Mouse (Mus musculus) hindbrain, embryonic 13.5 days (tissue): Measurements from ENCODE around the gene Cdc34. TPM values are rescaled to one million over a fixed set of nuclear protein-coding genes. Genes with fewer than 3 reads are reported as not detected.

Experiments
- ATAC-seq: fragments of 200-750 bp; cut with Nextera tagmentation; 2 replicates; pipeline ENCODE4 v1.8.0; 2017; ENCODE audit warnings: moderate TSS enrichment; ENCODE audit not compliant: low FRiP score
- H3K27ac ChIP-seq: fragments of 300-500 bp; sonication (generic); 2 replicates; pipeline ENCODE4 v1.5.1; 2015; ENCODE audit warnings: inconsistent platforms, mild to moderate bottlenecking, moderate library complexity
- H3K27me3 ChIP-seq: fragments of 300-500 bp; sonication (generic); 2 replicates; pipeline ENCODE4 v1.6.1; 2015; ENCODE audit warnings: mild to moderate bottlenecking, inconsistent platforms
- H3K36me3 ChIP-seq: fragments of 300-500 bp; sonication (generic); 2 replicates; pipeline ENCODE4 v1.6.1; 2015; ENCODE audit warnings: mild to moderate bottlenecking, inconsistent platforms
- H3K4me1 ChIP-seq: fragments of 300-500 bp; sonication (generic); replicated peaks from 2 replicates; pipeline ENCODE4 v1.6.1; 2015; ENCODE audit warnings: inconsistent platforms
- H3K4me2 ChIP-seq: fragments of 300-500 bp; sonication (generic); 2 replicates; pipeline ENCODE4 v1.6.1; 2015; ENCODE audit warnings: inconsistent platforms, mild to moderate bottlenecking, moderate library complexity
- H3K4me3 ChIP-seq: fragments of 300-500 bp; sonication (generic); 2 replicates; pipeline ENCODE4 v1.5.1; 2015; ENCODE audit warnings: mild to moderate bottlenecking, inconsistent platforms
- H3K9ac ChIP-seq: fragments of 300-500 bp; sonication (generic); 2 replicates; pipeline ENCODE4 v1.6.1; 2015; ENCODE audit warnings: mild to moderate bottlenecking, inconsistent platforms
- H3K9me3 ChIP-seq: fragments of 300-500 bp; sonication (generic); 2 replicates; pipeline ENCODE4 v1.6.1; 2016; ENCODE audit warnings: inconsistent platforms
- WGBS: fragments of 180-500 bp; shearing (Covaris S2); methylation state at CpG from one replicate; pipeline ENCODE4 v1.1.7; 2015; 5-methylcytosine and 5-hydroxymethylcytosine counted together
- polyA plus RNA-seq: library from polyadenylated mRNA; unstranded; fragments of >200 nt; fragmentation: Nextera tagmentation; extraction: Ambion mirVana; gene quantifications from 2 replicates; pipeline ENCODE4 v1.2.1, GENCODE M21; 2015

The Cdc34 gene
- polyA plus RNA-seq, 1 experiment from 2014 or later = 92.7 TPM

- peaks cover 5% of the 10 kb centered on the region for H3K36me3 ChIP-seq
- peak overlapping the region; percentile 66 for H3K4me3 ChIP-seq
- H3K9ac ChIP-seq = peak overlapping the region; percentile 87; the same call in 1 of the 2 replicates
- no peak for ATAC-seq
- no peaks in the 10 kb centered on the region for H3K27me3 ChIP-seq
- H3K27ac ChIP-seq = peak overlapping the region; percentile 83
- H3K4me1 ChIP-seq = peaks cover 35% of the 10 kb centered on the region
- H3K4me2 ChIP-seq = peak overlapping the region; percentile 94
- no peaks in the 10 kb centered on the region for H3K9me3 ChIP-seq
- WGBS = 79% methylated on average over 10 of the region's 10 CpGs
Observed at GRCm38 (mm10) chr10:79703541-79703940, 21.5 kb downstream of the Cdc34 start.

GRCm38 (mm10) chr10:79704065-79704969 lies 22.3 kb downstream of the Cdc34 start, which contains the start of gene Bsg:
Gene Bsg (plus strand): TSS chr10:79704491.
- no peaks in the 10 kb centered on the region for H3K9me3 ChIP-seq
- ATAC-seq = peak; percentile 95
- H3K9ac ChIP-seq = peak within 1 kb of the TSS; percentile 87
- H3K27ac ChIP-seq = peak within 1 kb of the TSS; percentile 83
- no peaks in the 10 kb centered on the region for H3K27me3 ChIP-seq
- WGBS = under 1% methylated on average over 59 of the region's 65 CpGs
- H3K36me3 ChIP-seq = peaks cover 13% of the 10 kb centered on the region
- H3K4me1 ChIP-seq = peaks cover 41% of the 10 kb centered on the region
- peak within 1 kb of the TSS; percentile 66 for H3K4me3 ChIP-seq
- H3K4me2 ChIP-seq = peak within 1 kb of the TSS; percentile 94

- H3K27me3 ChIP-seq = no peaks in the 10 kb centered on the region
- peaks cover 20% of the 10 kb centered on the region for H3K36me3 ChIP-seq
- H3K9me3 ChIP-seq = no peaks in the 10 kb centered on the region
- peak overlapping the region; percentile 83 for H3K27ac ChIP-seq
- no peak; the same call in 1 of the 2 replicates for ATAC-seq
- peak overlapping the region; percentile 66 for H3K4me3 ChIP-seq
- H3K9ac ChIP-seq = peak overlapping the region; percentile 87
- peak overlapping the region; percentile 94 for H3K4me2 ChIP-seq
- 5% methylated on average over 10 of the region's 10 CpGs for WGBS
- peaks cover 41% of the 10 kb centered on the region for H3K4me1 ChIP-seq
Observed at GRCm38 (mm10) chr10:79704970-79705360, 23.0 kb downstream of the Cdc34 start.

- no peak overlapping the region; the same call in 1 of the 2 replicates for H3K27ac ChIP-seq
- peaks cover 41% of the 10 kb centered on the region for H3K4me1 ChIP-seq
Observed at GRCm38 (mm10) chr10:79705951-79706350, 24.0 kb downstream of the Cdc34 start.

GRCm38 (mm10) chr10:79706406-79707094 lies 24.6 kb downstream of the Cdc34 start:
- WGBS = 89% methylated on average over 5 of the region's 5 CpGs
- no peak for ATAC-seq
- H3K9ac ChIP-seq = peak overlapping the region; percentile 87
- no peaks in the 10 kb centered on the region for H3K27me3 ChIP-seq
- H3K4me1 ChIP-seq = peaks cover 41% of the 10 kb centered on the region
- H3K9me3 ChIP-seq = no peaks in the 10 kb centered on the region
- peak overlapping the region; percentile 66 for H3K4me3 ChIP-seq
- 0 out of 2 replicates have a peak overlapping the region, but pooled peaks have one; percentile 3 for H3K27ac ChIP-seq
- peak overlapping the region; percentile 94 for H3K4me2 ChIP-seq
- peaks cover 35% of the 10 kb centered on the region for H3K36me3 ChIP-seq

More at GRCm38 (mm10) chr10:79705951-79706350, 24.0 kb downstream of the Cdc34 start:
- no peaks in the 10 kb centered on the region for H3K27me3 ChIP-seq
- H3K4me3 ChIP-seq = peak overlapping the region; percentile 66
- H3K36me3 ChIP-seq = peaks cover 29% of the 10 kb centered on the region
- ATAC-seq = no peak
- H3K9ac ChIP-seq = peak overlapping the region; percentile 87
- H3K9me3 ChIP-seq = no peaks in the 10 kb centered on the region
- 86% methylated on average over 5 of the region's 5 CpGs for WGBS
- peak overlapping the region; percentile 94 for H3K4me2 ChIP-seq

- Histone ChIP-seq H3K9me3 (no peaks in the 10 kb centered on the region), H3K36me3 (peaks cover 41% of the 10 kb centered on the region), H3K4me3 (no peak overlapping the region), H3K4me2 (peak overlapping the region; percentile 94), H3K4me1 (peaks cover 41% of the 10 kb centered on the region), H3K27ac (no peak overlapping the region), H3K9ac (peak overlapping the region; percentile 87; the same call in 1 of the 2 replicates), H3K27me3 (no peaks in the 10 kb centered on the region)
- no peak for ATAC-seq
- 78% methylated on average over 1 of the region's 1 CpGs for WGBS
Observed at GRCm38 (mm10) chr10:79707162-79707561, 25.2 kb downstream of the Cdc34 start.

GRCm38 (mm10) chr10:79707759-79708158 lies 25.8 kb downstream of the Cdc34 start:
- ATAC-seq = no peak
- H3K9ac ChIP-seq = no peak overlapping the region
- H3K4me2 ChIP-seq = no peak overlapping the region
- H3K9me3 ChIP-seq = no peaks in the 10 kb centered on the region
- no peak overlapping the region for H3K27ac ChIP-seq
- WGBS = 78% methylated on average over 4 of the region's 4 CpGs
- no peak overlapping the region for H3K4me3 ChIP-seq
- H3K4me1 ChIP-seq = peaks cover 41% of the 10 kb centered on the region
- H3K36me3 ChIP-seq = peaks cover 41% of the 10 kb centered on the region
- no peaks in the 10 kb centered on the region for H3K27me3 ChIP-seq

- Histone ChIP-seq H3K36me3 (peaks cover 41% of the 10 kb centered on the region), H3K27ac (no peak overlapping the region), H3K4me3 (no peak overlapping the region), H3K9me3 (no peaks in the 10 kb centered on the region), H3K9ac (no peak overlapping the region), H3K4me1 (peaks cover 41% of the 10 kb centered on the region), H3K27me3 (no peaks in the 10 kb centered on the region), H3K4me2 (no peak overlapping the region)
- 91% methylated on average over 21 of the region's 21 CpGs for WGBS
- ATAC-seq = no peak
Observed at GRCm38 (mm10) chr10:79708668-79709067, 26.7 kb downstream of the Cdc34 start.

GRCm38 (mm10) chr10:79709307-79709706 lies 27.3 kb downstream of the Cdc34 start:
- peaks cover 41% of the 10 kb centered on the region for H3K36me3 ChIP-seq
- H3K4me2 ChIP-seq = no peak overlapping the region
- no peak for ATAC-seq
- H3K9me3 ChIP-seq = no peaks in the 10 kb centered on the region
- 0 out of 2 replicates have a peak overlapping the region, but pooled peaks have one; percentile 3 for H3K9ac ChIP-seq
- H3K4me1 ChIP-seq = peaks cover 41% of the 10 kb centered on the region
- H3K27ac ChIP-seq = no peak overlapping the region
- no peaks in the 10 kb centered on the region for H3K27me3 ChIP-seq
- H3K4me3 ChIP-seq = no peak overlapping the region
- WGBS = 83% methylated on average over 7 of the region's 7 CpGs

- ATAC-seq = peak; percentile 11; the same call in 1 of the 2 replicates
- H3K36me3 ChIP-seq = peaks cover 38% of the 10 kb centered on the region
- H3K4me2 ChIP-seq = no peak overlapping the region
- no peaks in the 10 kb centered on the region for H3K9me3 ChIP-seq
- H3K27ac ChIP-seq = no peak overlapping the region
- peaks cover 26% of the 10 kb centered on the region for H3K27me3 ChIP-seq
- WGBS = 89% methylated on average over 1 of the region's 1 CpGs
- no peak overlapping the region for H3K4me3 ChIP-seq
- peaks cover 31% of the 10 kb centered on the region for H3K4me1 ChIP-seq
- no peak overlapping the region for H3K9ac ChIP-seq
Observed at GRCm38 (mm10) chr10:79712029-79712428, 30.0 kb downstream of the Cdc34 start.

GRCm38 (mm10) chr10:79712499-79713126 lies 30.6 kb downstream of the Cdc34 start:
- Histone ChIP-seq H3K27ac (no peak overlapping the region), H3K9ac (no peak overlapping the region), H3K36me3 (peaks cover 37% of the 10 kb centered on the region), H3K4me1 (peaks cover 31% of the 10 kb centered on the region), H3K4me3 (no peak overlapping the region), H3K27me3 (peaks cover 32% of the 10 kb centered on the region), H3K9me3 (no peaks in the 10 kb centered on the region), H3K4me2 (no peak overlapping the region)
- no peak for ATAC-seq
- WGBS = 16% methylated on average over 4 of the region's 6 CpGs

- no peak overlapping the region for H3K9ac ChIP-seq
- peaks cover 37% of the 10 kb centered on the region for H3K27me3 ChIP-seq
- no peaks in the 10 kb centered on the region for H3K9me3 ChIP-seq
- H3K36me3 ChIP-seq = peaks cover 37% of the 10 kb centered on the region
- peaks cover 31% of the 10 kb centered on the region for H3K4me1 ChIP-seq
- H3K4me2 ChIP-seq = no peak overlapping the region
- no peak overlapping the region for H3K4me3 ChIP-seq
- WGBS = 33% methylated on average over 1 of the region's 1 CpGs
- H3K27ac ChIP-seq = no peak overlapping the region
- ATAC-seq = no peak
Observed at GRCm38 (mm10) chr10:79713163-79713562, 31.2 kb downstream of the Cdc34 start.
